Mouse (Mus musculus) embryonic fibroblast, embryonic 13.5 days (primary cell): ENCODE results near the gene Bod1. TPM values are rescaled to one million over a fixed set of nuclear protein-coding genes. Genes with fewer than 3 reads are reported as not detected.

ENCODE experiments used
- H3K27ac ChIP-seq: 2 replicates; pipeline ENCODE4 v1.5.1; 2012; ENCODE audit warnings: low read length, control low read depth, inconsistent platforms; ENCODE audit not compliant: insufficient read depth
- H3K4me1 ChIP-seq: 2 replicates; pipeline ENCODE4 v1.6.1; 2011; ENCODE audit warnings: low read length; ENCODE audit not compliant: control insufficient read depth, insufficient read depth
- H3K4me3 ChIP-seq: 2 replicates; pipeline ENCODE4 v1.5.1; 2011; ENCODE audit warnings: mild to moderate bottlenecking, control low read depth, low read length; ENCODE audit not compliant: insufficient read depth
- CTCF ChIP-seq: IDR thresholded peaks from 2 replicates; pipeline ENCODE4 v1.5.1; 2011; ENCODE audit warnings: mild to moderate bottlenecking, control low read depth, low read length, moderate library complexity, borderline replicate concordance; ENCODE audit not compliant: insufficient read depth
- POLR2A ChIP-seq: IDR thresholded peaks from 2 replicates; pipeline ENCODE4 v1.6.1; 2011; ENCODE audit warnings: low read depth, mild to moderate bottlenecking, control low read depth, low read length, moderate library complexity
- polyA plus RNA-seq: library from polyadenylated mRNA; stranded (reverse); fragments of >200 nt; gene quantifications from 2 replicates; pipeline ENCODE4 v1.2.4, GENCODE M21; 2011; ENCODE audit warnings: low read depth; ENCODE audit not compliant: missing spikeins, insufficient read length

Bod1 gene
- polyA plus RNA-seq, 1 experiment = 51.2 TPM

DNA sequence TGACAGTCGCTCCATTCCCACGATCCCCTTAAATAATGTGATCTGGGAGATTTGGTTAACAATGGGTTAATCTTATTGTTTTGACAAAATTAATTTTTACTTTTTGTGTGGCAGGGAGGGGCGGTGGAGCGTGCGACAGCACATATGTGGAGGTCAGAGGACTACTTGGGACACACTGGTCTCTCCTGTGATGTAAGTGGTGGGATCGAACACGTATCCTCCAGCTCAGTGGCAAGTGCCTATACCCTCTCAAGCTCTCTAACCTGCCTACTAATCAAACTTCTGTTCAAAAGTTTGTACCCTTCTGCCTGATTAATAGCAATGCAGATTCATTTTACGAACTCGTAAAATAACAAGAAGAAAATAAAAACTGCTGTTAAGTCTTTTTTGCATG is 482 bp upstream of the Bod1 start:
- Histone ChIP-seq H3K4me1 (no peaks in the 10 kb centered on the region), H3K27ac (no peak overlapping the region), H3K4me3 (peak overlapping the region; percentile 72)
- no peak; the same call in 1 of the 2 replicates for TF ChIP-seq POLR2A
- TF ChIP-seq CTCF = no peak

DNA sequence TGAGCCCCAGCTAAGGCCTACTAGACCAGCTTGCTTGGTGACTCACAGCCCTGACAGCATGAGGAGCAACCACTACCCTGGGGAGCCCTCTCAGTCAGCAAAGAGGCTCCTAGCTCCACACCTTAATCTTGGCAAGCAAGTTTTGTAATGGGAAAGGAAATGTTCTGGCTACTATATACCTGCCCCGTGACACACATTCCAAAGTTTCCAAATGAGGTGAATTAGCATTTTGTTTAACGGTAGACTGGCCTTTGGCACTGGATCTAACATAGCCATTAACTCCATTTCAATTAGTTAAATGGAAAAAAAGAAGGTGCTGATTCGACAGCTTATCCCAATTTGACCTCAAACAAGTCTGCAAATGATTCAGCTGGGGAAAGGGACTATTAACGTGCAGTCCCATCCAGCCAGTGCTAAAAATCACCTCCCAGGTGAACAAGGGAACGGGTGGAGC is 1.2 kb downstream of the Bod1 start:
- Histone ChIP-seq H3K4me1 (no peaks in the 10 kb centered on the region), H3K27ac (no peak overlapping the region), H3K4me3 (peak overlapping the region; percentile 38)
- TF ChIP-seq CTCF = no peak
- no peak for TF ChIP-seq POLR2A

DNA sequence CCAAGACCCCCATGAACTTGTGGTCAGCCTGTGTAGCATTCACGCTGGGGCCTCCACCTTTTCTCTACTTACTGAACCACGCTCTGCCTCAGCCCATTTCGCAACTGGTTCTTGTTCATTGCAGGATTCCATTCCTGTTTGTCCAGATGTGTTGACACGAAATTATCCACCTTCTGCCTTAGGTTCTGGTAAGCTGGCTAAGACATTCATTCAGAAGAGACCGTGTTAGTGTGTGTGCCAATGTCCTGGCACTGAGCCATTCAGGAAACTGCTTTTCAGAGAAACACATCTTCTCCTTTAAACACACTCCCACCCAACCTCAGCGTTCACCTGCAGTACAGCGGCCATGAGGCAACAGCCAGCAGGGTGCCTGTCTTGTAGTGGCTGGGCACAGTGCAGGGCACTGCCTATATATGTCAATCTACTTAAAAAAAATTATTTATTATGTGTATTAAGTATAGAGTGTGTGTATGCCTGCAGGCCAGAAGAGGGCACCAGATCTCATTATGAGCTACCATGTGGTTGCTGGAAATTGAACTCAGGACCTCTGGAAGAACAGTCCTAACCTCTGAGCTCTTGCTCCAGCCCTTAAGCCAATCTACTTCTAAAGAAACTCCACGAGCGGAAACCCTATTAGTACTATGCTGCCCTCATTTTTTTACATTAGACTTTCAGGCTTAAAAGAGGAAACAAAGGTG is 2.4 kb downstream of the Bod1 start:
- no peak for TF ChIP-seq CTCF
- TF ChIP-seq POLR2A = no peak
- Histone ChIP-seq H3K27ac (no peak overlapping the region), H3K4me1 (no peaks in the 10 kb centered on the region), H3K4me3 (no peak overlapping the region)

DNA sequence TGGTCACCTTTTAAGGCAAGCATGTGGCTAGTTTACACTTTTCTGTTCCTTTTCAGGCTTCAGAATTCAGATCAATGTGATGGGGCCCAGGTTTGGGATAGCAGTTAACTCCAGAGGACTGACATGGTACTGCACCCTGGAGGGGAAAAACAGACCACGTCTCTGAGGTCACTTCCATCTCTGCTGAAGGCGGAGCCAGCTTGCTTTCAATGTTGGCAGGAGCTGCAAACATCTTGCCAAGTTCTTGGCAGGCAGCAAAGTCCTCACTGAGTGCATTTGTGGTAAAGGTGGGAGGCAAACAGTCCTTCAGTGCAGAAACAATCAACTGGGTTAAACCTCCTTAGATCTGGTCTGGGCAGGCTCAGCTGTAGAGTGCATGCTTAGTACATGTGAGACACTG is 7.5 kb downstream of the Bod1 start:
- TF ChIP-seq POLR2A (no peak), CTCF (no peak)
- Histone ChIP-seq H3K4me3 (no peak overlapping the region), H3K4me1 (no peaks in the 10 kb centered on the region), H3K27ac (no peak overlapping the region)

DNA sequence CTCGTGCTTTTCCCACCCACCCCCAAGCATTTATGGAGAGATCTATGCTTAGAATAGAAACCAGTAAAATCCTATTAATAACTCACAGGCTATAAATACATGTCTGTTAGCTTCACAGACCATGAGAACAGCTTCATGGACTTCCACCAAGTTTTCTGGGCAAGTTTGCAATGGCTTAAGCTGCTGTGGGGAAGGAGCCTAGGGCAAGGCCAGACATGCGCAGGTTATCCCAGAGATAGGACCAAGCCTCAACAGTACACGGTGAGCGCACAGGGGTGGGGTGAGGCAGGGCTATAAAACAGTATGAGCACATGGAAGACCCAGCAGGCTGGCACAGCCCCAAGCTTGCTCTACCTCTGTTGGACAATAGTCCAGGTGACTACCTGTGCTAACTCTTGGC is 8.2 kb downstream of the Bod1 start:
- TF ChIP-seq POLR2A (no peak), CTCF (no peak)
- H3K27ac ChIP-seq = peak overlapping the region; percentile 27; the same call in 1 of the 2 replicates
- H3K4me3 ChIP-seq = no peak overlapping the region
- H3K4me1 ChIP-seq = no peaks in the 10 kb centered on the region

DNA sequence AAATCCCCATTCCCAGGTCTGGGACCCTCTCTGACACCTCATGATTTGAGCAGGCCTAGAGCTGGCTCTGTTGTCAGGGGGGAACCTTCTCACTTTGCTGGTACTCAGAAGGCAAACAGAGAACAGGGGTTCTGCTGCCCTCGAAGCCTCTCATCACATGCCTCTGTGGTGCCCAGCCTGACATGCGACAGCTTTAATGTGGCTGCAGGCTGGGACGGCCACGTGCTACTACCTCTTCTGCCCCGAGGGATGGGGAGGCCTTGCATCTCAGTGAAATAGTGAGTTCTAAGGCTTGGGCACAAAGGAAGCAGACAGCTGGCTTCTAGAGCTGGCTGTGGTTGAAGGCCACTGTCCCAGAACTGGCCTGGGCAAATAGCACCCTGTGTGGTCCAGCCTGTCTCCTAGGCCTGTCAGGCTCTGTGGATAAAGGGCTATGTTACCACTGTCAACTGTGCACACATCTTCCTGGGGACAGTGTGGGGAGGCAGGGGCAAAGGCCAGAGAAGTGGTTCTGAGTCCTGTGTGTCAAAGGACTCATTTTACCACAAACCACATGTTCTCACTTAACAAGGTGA is 8.7 kb downstream of the Bod1 start:
- Histone ChIP-seq H3K27ac (no peak overlapping the region), H3K4me3 (no peak overlapping the region), H3K4me1 (peaks cover 3% of the 10 kb centered on the region; the same call in 1 of the 2 replicates)
- no peak for TF ChIP-seq POLR2A
- TF ChIP-seq CTCF = no peak

DNA sequence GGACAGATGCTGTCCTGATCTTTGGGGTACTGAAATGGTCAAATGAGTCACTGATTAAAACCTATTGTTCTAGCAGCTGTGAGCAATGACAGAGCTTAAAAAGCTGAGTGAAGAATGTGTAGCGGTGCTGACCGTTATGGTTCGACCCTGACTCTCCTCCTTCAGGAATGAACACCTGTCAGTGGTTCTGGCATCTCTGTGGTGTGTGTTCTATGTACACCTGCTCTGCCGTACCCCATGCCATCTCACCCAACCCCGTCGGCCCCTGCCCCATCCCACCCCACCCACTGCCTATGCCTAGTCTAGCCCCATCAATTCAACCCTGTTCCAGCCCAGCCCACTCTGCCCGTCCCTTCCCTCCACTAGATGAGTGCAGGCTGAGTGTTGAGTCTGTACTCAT is 9.5 kb downstream of the Bod1 start:
- TF ChIP-seq POLR2A (no peak), CTCF (no peak)
- H3K27ac ChIP-seq = no peak overlapping the region
- H3K4me1 ChIP-seq = peaks cover 3% of the 10 kb centered on the region; the same call in 1 of the 2 replicates
- no peak overlapping the region for H3K4me3 ChIP-seq

DNA sequence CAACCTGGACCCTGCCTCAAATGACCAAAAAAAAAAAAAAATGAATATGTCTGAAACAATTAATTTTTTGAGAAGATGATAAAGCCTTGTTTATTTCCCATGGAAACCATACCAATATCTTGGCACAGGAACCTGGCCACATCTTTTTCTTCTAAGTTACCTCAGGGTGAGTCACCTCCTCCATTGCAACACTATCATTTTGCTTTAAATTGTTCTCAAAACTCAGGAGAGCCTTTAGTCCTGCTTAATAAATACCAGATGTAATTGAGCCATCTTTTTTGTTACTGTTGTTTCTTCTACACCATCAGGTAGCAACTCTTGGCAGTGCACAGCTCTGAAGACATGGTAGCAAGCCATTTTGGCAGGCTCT is 13.9 kb downstream of the Bod1 start:
- Histone ChIP-seq H3K4me1 (peaks cover 9% of the 10 kb centered on the region), H3K27ac (no peak overlapping the region), H3K4me3 (no peak overlapping the region)
- TF ChIP-seq CTCF (no peak), POLR2A (no peak)

DNA sequence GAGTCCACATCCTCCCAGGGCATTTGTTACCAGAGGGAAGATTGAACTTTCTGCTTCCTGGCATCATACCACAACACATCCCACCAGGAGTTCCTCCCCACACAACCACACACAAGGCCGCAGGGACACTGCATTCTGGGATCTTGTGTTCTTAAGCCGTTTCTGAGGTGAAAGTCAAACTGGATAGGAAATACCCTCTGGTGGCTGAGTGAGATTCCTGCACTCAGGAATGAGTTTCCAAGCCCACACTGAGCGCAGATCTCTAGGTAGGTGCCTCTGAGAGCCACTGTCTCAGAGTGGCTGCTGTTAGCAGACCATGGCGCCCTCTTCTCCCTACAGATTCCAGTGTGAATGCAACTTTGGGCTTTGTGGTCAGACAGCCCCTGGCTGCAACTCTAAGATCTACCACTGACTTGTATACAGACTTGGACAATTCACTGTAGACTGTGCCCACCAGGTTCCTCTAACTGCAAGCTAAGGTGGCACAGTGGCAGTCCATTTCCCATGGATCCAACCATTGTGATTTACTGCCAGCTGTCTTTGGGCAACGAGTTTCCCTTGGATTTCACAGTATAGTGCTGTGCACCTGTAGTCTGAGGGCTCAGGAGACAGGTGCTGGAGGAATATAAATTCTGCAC is 14.4 kb downstream of the Bod1 start:
- no peak for TF ChIP-seq POLR2A
- TF ChIP-seq CTCF = no peak

DNA sequence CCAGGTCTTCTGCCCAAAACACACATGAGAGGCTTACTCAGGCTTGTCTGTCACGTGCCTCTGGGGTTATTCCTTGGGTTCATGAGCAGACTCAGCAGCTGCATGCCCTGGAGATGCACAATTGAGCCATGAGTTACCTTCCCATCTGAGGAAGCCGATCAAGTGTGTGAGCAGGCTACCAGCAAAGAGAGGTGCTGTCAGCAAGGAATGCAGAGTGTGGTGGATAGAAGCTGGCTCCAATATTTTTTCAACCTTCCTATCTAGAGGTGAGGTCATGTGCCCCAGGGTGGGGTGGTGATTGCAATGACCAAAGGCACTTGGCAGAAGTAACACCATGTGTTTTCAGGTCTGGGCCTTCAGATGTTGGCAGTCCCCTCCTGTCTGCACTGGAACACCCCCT is 22.2 kb downstream of the Bod1 start:
- TF ChIP-seq POLR2A (no peak), CTCF (no peak)
- no peaks in the 10 kb centered on the region for H3K4me1 ChIP-seq
- no peak overlapping the region for H3K4me3 ChIP-seq

More for the DNA sequence above, 14.4 kb downstream of the Bod1 start:
- Histone ChIP-seq H3K27ac (peak overlapping the region; percentile 41), H3K4me3 (no peak overlapping the region), H3K4me1 (peaks cover 9% of the 10 kb centered on the region)

DNA sequence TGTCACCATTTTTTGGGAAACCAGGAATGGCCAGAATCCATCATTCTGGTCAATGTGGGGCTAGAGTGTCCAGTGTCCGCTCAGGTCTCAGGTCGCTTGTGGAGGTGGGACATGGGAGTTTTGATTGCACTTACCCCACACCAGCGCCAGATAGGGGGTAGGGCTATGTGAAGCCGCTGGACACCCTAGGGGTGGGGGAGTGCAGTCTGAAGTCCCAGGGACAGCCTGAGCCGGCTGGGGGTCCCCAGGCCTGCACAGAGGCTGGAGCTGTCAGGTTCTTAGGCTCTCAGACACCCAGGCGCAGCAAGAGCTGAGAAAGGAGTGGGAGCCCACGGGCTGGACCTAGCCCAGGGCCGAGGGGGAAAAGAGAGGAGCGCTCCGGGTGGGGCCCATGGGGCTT is 24.4 kb downstream of the Bod1 start:
- Histone ChIP-seq H3K4me3 (no peak overlapping the region), H3K4me1 (no peaks in the 10 kb centered on the region), H3K27ac (no peak overlapping the region)
- no peak for TF ChIP-seq CTCF
- no peak for TF ChIP-seq POLR2A

More for the DNA sequence above, 22.2 kb downstream of the Bod1 start:
- no peak overlapping the region for H3K27ac ChIP-seq
